Mouse (Mus musculus) heart, embryonic 14.5 days (tissue): ENCODE measurements around the gene Prkch. TPM values are rescaled to one million over a fixed set of nuclear protein-coding genes. Genes with fewer than 3 reads are reported as not detected.

Source experiments
- ATAC-seq: fragments of 200-750 bp; cut with Nextera tagmentation; 2 replicates; pipeline ENCODE4 v1.8.0; 2017; ENCODE audit warnings: low read depth, moderate TSS enrichment; ENCODE audit not compliant: insufficient number of reproducible peaks, insufficient read depth, low FRiP score
- H3K27ac ChIP-seq, 2 experiments: fragments of 200-500 bp in 1 of 2; fragments of 300-500 bp in 1 of 2; sonication (generic) in 1 of 2; replicated peaks in 1 of 2; 2 replicates each; pipeline ENCODE4 v1.5.1; 2012 to 2014; ENCODE audit warnings: low read depth in 2 of 2, low read length in 2 of 2, control low read depth in 1 of 2, mild to moderate bottlenecking in 1 of 2, mixed read lengths in 1 of 2; ENCODE audit not compliant: control insufficient read depth in 1 of 2, insufficient read depth in 1 of 2
- H3K27me3 ChIP-seq: fragments of 300-500 bp; sonication (generic); 2 replicates; pipeline ENCODE4 v1.6.1; 2014; ENCODE audit warnings: mild to moderate bottlenecking, low read length, control low read depth; ENCODE audit not compliant: control insufficient read depth, insufficient read depth
- H3K36me3 ChIP-seq: fragments of 300-500 bp; sonication (generic); 2 replicates; pipeline ENCODE4 v1.6.1; 2014; ENCODE audit warnings: mild to moderate bottlenecking, control low read depth, low read length, mixed read lengths; ENCODE audit not compliant: control insufficient read depth, insufficient read depth
- H3K4me1 ChIP-seq, 2 experiments: fragments of 200-500 bp in 1 of 2; fragments of 300-500 bp in 1 of 2; sonication (generic) in 1 of 2; 2 replicates each; pipeline ENCODE4 v1.6.1; 2012 to 2014; ENCODE audit warnings: low read length in 2 of 2, control low read depth in 1 of 2, mixed read lengths in 1 of 2; ENCODE audit not compliant: control insufficient read depth in 2 of 2, insufficient read depth in 2 of 2
- H3K4me2 ChIP-seq: fragments of 300-500 bp; sonication (generic); 2 replicates; pipeline ENCODE4 v1.6.1; 2014; ENCODE audit warnings: mild to moderate bottlenecking, low read length
- H3K4me3 ChIP-seq, 2 experiments: fragments of 200-500 bp in 1 of 2; fragments of 300-500 bp in 1 of 2; sonication (generic) in 1 of 2; 2 replicates each; pipeline ENCODE4 v1.5.1; 2012 to 2014; ENCODE audit warnings: low read length in 2 of 2, mild to moderate bottlenecking in 2 of 2, control low read depth in 1 of 2, low read depth in 1 of 2, moderate library complexity in 1 of 2; ENCODE audit not compliant: control insufficient read depth in 1 of 2, insufficient read depth in 1 of 2
- H3K9ac ChIP-seq: fragments of 300-500 bp; sonication (generic); 2 replicates; pipeline ENCODE4 v1.6.1; 2014; ENCODE audit warnings: mild to moderate bottlenecking, low read length
- H3K9me3 ChIP-seq: fragments of 300-500 bp; sonication (generic); 2 replicates; pipeline ENCODE4 v1.6.1; 2016; ENCODE audit warnings: low read length, control low read depth; ENCODE audit not compliant: control insufficient read depth
- WGBS: fragments of 180-500 bp; shearing (Covaris S2); extraction: QIAGEN DNeasy Blood & Tissue Kit; methylation state at CpG from one replicate; pipeline ENCODE4 v1.1.7; 2014; 5-methylcytosine and 5-hydroxymethylcytosine counted together
- polyA plus RNA-seq: library from polyadenylated mRNA; unstranded; fragments of >200 nt; fragmentation: Nextera tagmentation; extraction: Ambion mirVana; gene quantifications from 2 replicates; pipeline ENCODE4 v1.2.1, GENCODE M21; 2014

Prkch gene
- polyA plus RNA-seq, 1 experiment from 2014 or later: 16.5 TPM

DNA sequence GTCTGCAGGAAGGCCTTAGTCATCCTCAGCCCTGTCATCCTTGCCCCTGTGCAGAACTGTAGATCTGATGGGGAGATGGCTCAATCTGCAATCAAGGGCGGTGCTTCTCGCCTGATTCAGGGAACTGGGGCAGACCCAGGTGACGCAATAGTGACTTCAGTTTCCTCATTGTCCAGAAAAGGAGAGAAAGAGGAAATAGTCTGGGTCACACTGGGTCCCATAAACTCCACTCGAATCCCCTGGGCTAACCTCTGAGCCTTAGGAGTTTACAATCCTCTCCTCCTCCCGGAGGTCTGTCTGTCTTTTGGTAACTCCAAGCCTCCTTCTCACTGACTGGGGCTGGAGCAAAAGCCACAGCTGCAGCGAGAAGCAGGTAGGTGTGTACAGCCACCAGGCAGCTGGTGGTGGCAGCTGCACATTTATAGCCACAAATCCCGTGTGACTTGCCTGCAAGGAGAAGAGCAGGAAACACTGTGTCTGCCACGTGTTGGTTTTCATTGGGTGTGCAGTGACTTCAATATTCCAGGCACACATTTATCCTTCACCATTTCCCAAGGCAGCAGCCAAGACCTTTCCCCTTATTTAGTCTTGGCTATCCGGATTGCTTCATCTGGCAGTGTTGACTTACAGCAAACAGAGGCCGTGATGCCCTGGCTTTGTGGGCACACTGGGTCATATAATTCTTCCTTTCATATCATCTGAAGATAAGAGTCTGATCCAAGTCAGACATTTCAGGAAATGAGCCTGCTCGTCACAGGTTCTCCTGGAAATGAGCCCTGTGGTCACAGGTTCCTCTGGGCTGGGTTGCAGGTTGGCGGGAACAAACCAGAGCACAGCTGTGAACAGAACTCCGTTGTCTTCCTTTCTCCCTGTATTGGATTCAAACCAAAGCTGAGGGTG is 195.0 kb downstream of the Prkch start:
- Histone ChIP-seq H3K4me2 (peak overlapping the region; percentile 19; the same call in 1 of the 2 replicates), H3K9ac (0 out of 2 replicates have a peak overlapping the region, but pooled peaks have one; percentile 14), H3K27ac (peak overlapping the region; percentile 83 to 87), H3K36me3 (no peaks in the 10 kb centered on the region; the same call in 1 of the 2 replicates), H3K4me1 (peaks cover 34 to 47% of the 10 kb centered on the region in 2 experiments), H3K27me3 (no peaks in the 10 kb centered on the region), H3K4me3 (no peak overlapping the region), H3K9me3 (no peaks in the 10 kb centered on the region)
- no peak for ATAC-seq
- WGBS: 44% methylated on average over 13 of the region's 13 CpGs

DNA sequence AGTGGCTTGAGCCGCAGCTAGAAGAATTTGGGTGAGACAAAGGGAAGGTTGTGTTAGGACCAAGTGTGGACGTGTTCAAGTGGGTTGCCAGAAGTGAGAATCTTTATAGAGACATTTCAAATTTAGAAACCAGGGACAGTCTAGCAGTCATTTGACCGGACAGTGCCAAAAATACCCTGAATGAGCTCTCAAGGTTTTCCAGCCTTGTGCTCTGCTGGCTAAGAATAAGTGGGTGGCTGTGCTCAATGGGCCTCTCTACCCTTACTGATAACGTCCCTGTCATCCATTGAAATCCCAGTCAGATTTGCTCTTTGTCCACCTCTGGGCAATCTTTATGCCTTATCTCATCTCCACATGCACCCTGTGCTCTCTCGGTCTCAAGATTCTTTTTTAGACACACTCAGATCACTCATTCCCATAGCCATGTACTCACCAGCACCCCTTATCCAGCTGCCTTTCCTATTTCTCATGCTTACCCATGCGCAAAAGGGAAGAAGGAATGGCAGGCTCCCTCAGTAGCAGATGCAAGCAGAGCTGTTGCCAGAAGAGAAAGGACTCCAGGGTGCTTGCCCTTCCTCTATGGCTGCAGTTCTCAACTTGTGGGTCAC is 196.9 kb downstream of the Prkch start:
- H3K27me3 ChIP-seq: no peaks in the 10 kb centered on the region
- peak overlapping the region; percentile 83 to 87 for H3K27ac ChIP-seq
- no peak overlapping the region for H3K4me3 ChIP-seq
- peak overlapping the region; percentile 6 for H3K4me2 ChIP-seq
- no peaks in the 10 kb centered on the region; the same call in 1 of the 2 replicates for H3K36me3 ChIP-seq
- no peaks in the 10 kb centered on the region for H3K9me3 ChIP-seq
- ATAC-seq: peak; percentile 87
- WGBS: 30% methylated on average over 6 of the region's 6 CpGs
- peaks cover 31 to 42% of the 10 kb centered on the region in 2 experiments for H3K4me1 ChIP-seq
- H3K9ac ChIP-seq: no peak overlapping the region

DNA sequence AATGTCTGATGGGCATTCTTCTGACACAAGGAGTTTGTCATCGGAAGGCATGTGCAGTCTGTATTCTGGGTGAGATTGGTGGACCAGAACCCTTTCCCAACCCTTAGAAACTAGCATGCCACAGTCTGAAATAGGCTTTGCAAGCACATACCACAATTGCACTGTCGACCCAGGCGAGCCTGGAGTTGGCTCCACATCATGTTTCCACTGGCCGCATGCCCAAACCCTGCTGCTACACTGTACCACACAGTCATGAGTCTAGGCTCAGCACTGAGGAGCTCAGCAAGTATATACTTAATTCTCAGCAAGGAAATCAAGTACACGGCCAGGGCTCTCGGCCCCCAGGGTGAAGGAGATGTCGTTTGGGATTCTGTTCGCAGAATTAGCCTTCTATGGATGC is 202.3 kb downstream of the Prkch start:
- no peaks in the 10 kb centered on the region for H3K27me3 ChIP-seq
- peaks cover 35 to 66% of the 10 kb centered on the region in 2 experiments for H3K4me1 ChIP-seq
- H3K36me3 ChIP-seq: no peaks in the 10 kb centered on the region
- H3K4me2 ChIP-seq: no peak overlapping the region
- no peak overlapping the region for H3K4me3 ChIP-seq
- H3K27ac ChIP-seq: peak overlapping the region; percentile 64 to 85
- H3K9me3 ChIP-seq: no peaks in the 10 kb centered on the region
- WGBS: 42% methylated on average over 8 of the region's 8 CpGs
- peak; percentile 88 for ATAC-seq
- H3K9ac ChIP-seq: no peak overlapping the region

DNA sequence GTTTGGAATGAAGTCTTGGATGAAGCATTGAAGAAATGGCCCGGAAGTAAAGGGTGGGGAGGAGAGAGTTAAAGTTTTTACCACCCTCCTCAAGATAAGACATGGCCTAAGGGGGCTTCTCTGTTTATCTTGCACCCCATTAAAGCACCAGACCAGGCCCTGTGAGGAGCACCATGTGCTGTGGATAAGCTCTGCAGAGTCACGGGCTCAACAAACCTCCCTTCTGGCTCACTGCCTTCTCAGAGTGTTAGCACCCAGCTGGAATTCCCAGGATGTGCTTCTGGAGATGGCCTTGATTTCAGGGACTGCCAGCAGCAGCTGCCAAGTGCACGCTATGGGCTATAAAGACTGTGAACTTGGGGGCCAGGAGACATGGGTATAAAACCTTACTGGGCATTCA is 204.3 kb downstream of the Prkch start:
- Histone ChIP-seq H3K4me3 (no peak overlapping the region), H3K27me3 (no peaks in the 10 kb centered on the region), H3K27ac (peak overlapping the region; percentile 70 to 72), H3K36me3 (no peaks in the 10 kb centered on the region), H3K9ac (no peak overlapping the region), H3K9me3 (no peaks in the 10 kb centered on the region), H3K4me2 (no peak overlapping the region), H3K4me1 (peaks cover 45 to 65% of the 10 kb centered on the region in 2 experiments)
- no peak; the same call in 1 of the 2 replicates for ATAC-seq
- 16% methylated on average over 3 of the region's 3 CpGs for WGBS

DNA sequence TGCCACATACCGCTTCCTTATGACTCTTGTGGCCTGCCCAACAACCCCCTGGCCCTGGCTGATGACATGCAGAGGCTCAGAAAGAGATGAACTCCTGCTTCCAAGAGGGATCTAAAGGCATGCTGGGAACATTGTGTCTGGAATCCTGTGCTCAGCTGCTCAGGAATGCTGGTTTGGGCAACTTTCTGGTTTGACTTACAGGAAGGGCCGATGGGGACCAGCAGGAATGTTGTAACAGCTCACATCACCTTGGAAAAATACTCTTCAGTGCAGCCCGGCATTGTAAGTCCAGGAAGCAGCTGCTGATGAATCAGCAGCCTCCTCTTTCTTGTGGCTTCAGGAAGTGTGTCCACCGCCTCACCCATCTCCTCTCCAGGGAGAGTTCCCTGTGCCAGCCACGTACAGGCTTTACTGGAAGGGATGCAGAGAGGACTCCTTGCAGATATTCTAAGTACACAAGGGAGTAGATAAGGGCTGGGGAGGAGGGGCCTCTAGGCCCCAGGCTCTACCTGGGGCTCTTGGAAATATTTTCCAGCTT is 206.0 kb downstream of the Prkch start:
- H3K4me1 ChIP-seq: peaks cover 61 to 83% of the 10 kb centered on the region in 2 experiments
- no peak overlapping the region for H3K4me3 ChIP-seq
- peak overlapping the region; percentile 26; the same call in 1 of the 2 replicates for H3K4me2 ChIP-seq
- H3K9ac ChIP-seq: peak overlapping the region; percentile 51; the same call in 1 of the 2 replicates
- H3K27ac ChIP-seq: peak overlapping the region; percentile 68 to 84
- H3K9me3 ChIP-seq: no peaks in the 10 kb centered on the region
- ATAC-seq: peak; percentile 10; the same call in 1 of the 2 replicates
- H3K27me3 ChIP-seq: no peaks in the 10 kb centered on the region
- no peaks in the 10 kb centered on the region for H3K36me3 ChIP-seq
- WGBS: 7% methylated on average over 5 of the region's 5 CpGs

DNA sequence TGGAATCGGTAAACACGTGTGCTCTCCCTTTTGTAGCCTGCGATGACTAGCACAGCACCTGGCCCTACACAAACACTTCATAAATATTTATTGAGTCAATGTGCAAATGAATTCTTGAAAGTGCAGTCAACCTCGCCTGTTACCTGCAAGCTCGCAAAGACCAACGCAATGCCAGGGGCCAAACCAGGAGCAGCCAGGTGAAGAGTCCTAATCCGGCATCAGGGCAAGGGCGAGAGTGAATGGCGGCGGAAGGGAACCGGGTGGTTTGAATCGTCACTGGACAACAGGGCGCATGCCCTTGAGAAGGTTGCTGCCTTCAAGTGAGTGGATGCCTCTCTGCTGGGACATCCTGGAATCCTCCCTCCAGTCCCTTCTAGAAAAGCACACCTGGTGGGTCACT is 208.6 kb downstream of the Prkch start:
- Histone ChIP-seq H3K4me3 (no peak overlapping the region), H3K9ac (peak overlapping the region; percentile 69; the same call in 1 of the 2 replicates), H3K9me3 (no peaks in the 10 kb centered on the region), H3K4me1 (peaks cover 55 to 62% of the 10 kb centered on the region in 2 experiments), H3K27ac (peak overlapping the region; percentile 93 to 96), H3K36me3 (no peaks in the 10 kb centered on the region), H3K27me3 (no peaks in the 10 kb centered on the region), H3K4me2 (no peak overlapping the region)
- WGBS: 69% methylated on average over 13 of the region's 13 CpGs
- ATAC-seq: no peak

DNA sequence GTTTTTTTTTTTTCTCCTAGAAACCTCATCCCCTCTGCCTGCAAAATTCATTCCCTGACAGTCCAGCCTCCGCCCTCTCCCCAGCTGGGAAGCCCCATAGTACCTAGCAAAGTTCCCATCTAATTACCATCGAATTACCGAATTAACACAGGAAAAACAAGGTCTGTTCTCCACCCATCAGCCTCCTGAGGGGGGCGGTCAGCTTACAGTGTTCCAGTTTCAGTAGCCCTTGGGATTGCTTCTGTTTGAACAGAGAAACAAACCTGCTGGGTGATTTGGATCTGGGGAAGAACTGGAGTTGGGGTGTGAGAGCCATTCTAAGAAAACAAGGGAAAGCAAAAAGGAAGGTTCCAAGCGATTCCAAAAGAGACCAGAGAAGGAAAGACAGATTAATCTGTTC is 209.1 kb downstream of the Prkch start:
- peaks cover 54 to 57% of the 10 kb centered on the region in 2 experiments for H3K4me1 ChIP-seq

More for the DNA sequence above, 209.1 kb downstream of the Prkch start:
- Histone ChIP-seq H3K9me3 (no peaks in the 10 kb centered on the region), H3K4me2 (peak overlapping the region; percentile 60), H3K27me3 (no peaks in the 10 kb centered on the region), H3K27ac (peak overlapping the region; percentile 93 to 96), H3K36me3 (no peaks in the 10 kb centered on the region), H3K9ac (peak overlapping the region; percentile 69), H3K4me3 (no peak overlapping the region)
- WGBS: 19% methylated on average over 5 of the region's 5 CpGs
- no peak for ATAC-seq
